Mouse (Mus musculus) lung, adult 2 months (tissue): Measurements from ENCODE around the gene Arap2.

Experiments
- CTCF ChIP-seq: fragments of 200-500 bp; IDR thresholded peaks from 2 replicates; pipeline ENCODE4 v1.5.1; 2011; ENCODE audit warnings: mild to moderate bottlenecking, low read length, control low read depth; ENCODE audit not compliant: insufficient read depth
- POLR2A ChIP-seq: fragments of 200-500 bp; IDR thresholded peaks from 2 replicates; pipeline ENCODE4 v1.6.1; 2011; ENCODE audit warnings: low read depth, mild to moderate bottlenecking, control low read depth, low read length, borderline replicate concordance; ENCODE audit errors: extremely low read depth

DNA sequence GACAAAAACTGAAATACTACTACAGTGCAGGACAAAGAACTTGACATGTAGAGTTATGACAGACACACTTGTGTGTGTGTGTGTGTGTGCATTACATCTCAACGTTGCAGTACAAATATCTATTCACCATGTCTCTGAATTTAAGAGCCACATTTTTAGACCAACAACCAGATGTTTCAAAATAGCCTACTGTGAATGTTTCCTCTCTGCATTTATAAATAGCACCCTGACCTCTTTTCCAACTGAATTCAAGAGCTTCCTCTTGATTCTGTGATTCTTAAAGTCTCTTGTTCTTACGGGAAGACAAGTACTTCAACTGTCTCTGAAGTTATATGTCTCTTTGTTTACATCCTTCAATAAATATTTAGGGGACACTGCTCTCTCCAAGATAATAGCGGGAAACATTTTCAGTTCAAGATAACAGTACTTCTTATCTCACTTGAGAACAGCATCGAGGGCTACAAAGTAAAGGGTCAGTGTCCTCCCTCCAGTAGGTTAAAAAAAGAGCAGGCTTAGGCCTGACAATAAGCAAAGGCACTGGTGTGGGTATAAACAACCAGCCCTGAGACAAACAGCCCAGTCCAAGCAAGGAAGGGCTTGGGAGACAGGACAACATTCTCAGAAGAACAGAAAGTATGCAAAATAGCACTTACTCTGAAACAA, 3.5 kb downstream of the Arap2 start:
- TF ChIP-seq CTCF (no peak), POLR2A (no peak)
